In genomic region chr9:108080168-108080567, GRCm38 (mm10) we compare ENCODE assay signal across 8 mouse cellular contexts. TPM values are rescaled to one million over a fixed set of nuclear protein-coding genes. Genes with fewer than 3 reads are reported as not detected.
DNase-seq lines count a peak whose midpoint lies in the region; ATAC-seq and TF ChIP-seq lines count a peak whose summit lies in the region.

Mst1 (plus strand) TSS chr9:108080436.

- peak within 1 kb of the TSS; percentile 79 for H3K4me3 ChIP-seq in lung, adult 2 months (replicated peaks; ENCODE audit: extremely low read depth, low read depth, low read length)
- peak within 1 kb of the TSS; percentile 71 for H3K4me3 ChIP-seq in embryonic facial prominence, embryonic 12.5 days
- peak within 1 kb of the TSS; percentile 63 for H3K4me3 ChIP-seq in intestine, postnatal 0 days (ENCODE audit: low read depth, low read length)
- peak within 1 kb of the TSS; percentile 61 for H3K4me3 ChIP-seq in neural tube, embryonic 15.5 days (replicated peaks)

- no peak for ATAC-seq in embryonic facial prominence, embryonic 12.5 days (ENCODE audit: insufficient number of reproducible peaks, insufficient read depth, low FRiP score, low TSS enrichment)
- no peak for ATAC-seq in intestine, postnatal 0 days
- no peak for ATAC-seq in neural tube, embryonic 15.5 days (ENCODE audit: low FRiP score)

- TF ChIP-seq CTCF in lung, adult 2 months (IDR thresholded peaks at IDR 0.05; ENCODE audit: insufficient read depth, low read length) = no peak
- TF ChIP-seq CTCF in intestine, postnatal 0 days (IDR thresholded peaks at IDR 0.05; ENCODE audit: low read depth) = no peak

- peak within 1 kb of the TSS; percentile 84 for H3K9ac ChIP-seq in embryonic facial prominence, embryonic 12.5 days
- peak within 1 kb of the TSS; percentile 82 for H3K9ac ChIP-seq in intestine, postnatal 0 days (ENCODE audit: low read depth, low read length)
- peak within 1 kb of the TSS; percentile 76 for H3K9ac ChIP-seq in neural tube, embryonic 15.5 days (replicated peaks)

- peaks cover 46% of the 10 kb centered on the region for H3K27me3 ChIP-seq in embryonic facial prominence, embryonic 12.5 days
- no peaks in the 10 kb centered on the region for H3K27me3 ChIP-seq in intestine, postnatal 0 days (replicated peaks; ENCODE audit: control insufficient read depth, insufficient read depth, low read length)
- H3K27me3 ChIP-seq in neural tube, embryonic 15.5 days (replicated peaks) = peaks cover 44% of the 10 kb centered on the region

- H3K36me3 ChIP-seq in embryonic facial prominence, embryonic 12.5 days = peaks cover 13% of the 10 kb centered on the region
- peaks cover 12% of the 10 kb centered on the region for H3K36me3 ChIP-seq in intestine, postnatal 0 days (ENCODE audit: control insufficient read depth, insufficient read depth)
- peaks cover 13% of the 10 kb centered on the region for H3K36me3 ChIP-seq in neural tube, embryonic 15.5 days

- H3K27ac ChIP-seq in embryonic facial prominence, embryonic 12.5 days = no peak within 1 kb of the TSS
- H3K27ac ChIP-seq in intestine, postnatal 0 days (ENCODE audit: low read depth, low read length) = peak within 1 kb of the TSS; percentile 68; the same call in 1 of the 2 replicates
- no peak within 1 kb of the TSS for H3K27ac ChIP-seq in neural tube, embryonic 15.5 days (replicated peaks)

- WGBS in lung, adult 2 months = 73% methylated on average over 5 of the region's 5 CpGs
- 70% methylated on average over 5 of the region's 5 CpGs for WGBS in embryonic facial prominence, embryonic 12.5 days
- 67% methylated on average over 5 of the region's 5 CpGs for whole genome bisulfite sequencing in intestine, postnatal 0 days
- 76% methylated on average over 5 of the region's 5 CpGs for WGBS in neural tube, embryonic 15.5 days

- peak within 1 kb of the TSS; percentile 90 for H3K4me2 ChIP-seq in embryonic facial prominence, embryonic 12.5 days (replicated peaks)
- H3K4me2 ChIP-seq in intestine, postnatal 0 days (replicated peaks; ENCODE audit: low read depth) = peak within 1 kb of the TSS; percentile 85
- H3K4me2 ChIP-seq in neural tube, embryonic 15.5 days = peak within 1 kb of the TSS; percentile 92

- H3K9me3 ChIP-seq in embryonic facial prominence, embryonic 12.5 days = no peaks in the 10 kb centered on the region
- H3K9me3 ChIP-seq in intestine, postnatal 0 days (ENCODE audit: control insufficient read depth) = no peaks in the 10 kb centered on the region
- H3K9me3 ChIP-seq in neural tube, embryonic 15.5 days (replicated peaks) = no peaks in the 10 kb centered on the region

- no peak for DNase-seq in lung, adult 2 months
- DNase-seq in lung, postnatal 14 days = no peak
- no peak for DNase-seq in adrenal gland, postnatal 36 days
- no peak for DNase-seq in thymus, postnatal 4 days
- DNase-seq in kidney, adult 8-10 months = no peak

- TF ChIP-seq POLR2A in lung, adult 2 months (IDR thresholded peaks at IDR 0.05; ENCODE audit: borderline replicate concordance, extremely low read depth, low read depth, low read length) = no peak

- peaks cover 3% of the 10 kb centered on the region; the same call in 1 of the 2 replicates for H3K4me1 ChIP-seq in lung, adult 2 months (ENCODE audit: control insufficient read depth, insufficient read depth, low read length)
- peaks cover 16% of the 10 kb centered on the region for H3K4me1 ChIP-seq in embryonic facial prominence, embryonic 12.5 days
- peaks cover 17% of the 10 kb centered on the region for H3K4me1 ChIP-seq in intestine, postnatal 0 days (replicated peaks; ENCODE audit: control insufficient read depth, insufficient read depth, low read length)
- peaks cover 29% of the 10 kb centered on the region for H3K4me1 ChIP-seq in neural tube, embryonic 15.5 days

RNA-seq across cellular contexts. Expression of gene Mst1, which starts in this region (rescaled TPM):
- polyA plus RNA-seq in lung, adult 2 months (2012; rRNA removed) = 1.5 and 2.5 TPM in 2 replicates
- polyA plus RNA-seq in embryonic facial prominence, embryonic 12.5 days (2016; fragmentation: Nextera tagmentation; extraction: Ambion mirVana) = 0.29 and 0.31 TPM in 2 replicates
- 0.78 and 0.84 TPM in 2 replicates for polyA plus RNA-seq in intestine, postnatal 0 days (2015; fragmentation: Nextera tagmentation; extraction: Ambion mirVana)
- 0.50 TPM in 1 of 2 replicates, not detected in the other for polyA plus RNA-seq in neural tube, embryonic 15.5 days (2015; fragmentation: Nextera tagmentation; extraction: Ambion mirVana)
- total RNA-seq in adrenal gland, postnatal 36 days (2021) = under 1 TPM; 0.17 to 0.49 TPM
